Mouse (Mus musculus) left cerebral cortex, postnatal 36 days (tissue): ENCODE results near the gene Svop. TPM values are rescaled to one million over a fixed set of nuclear protein-coding genes. Genes with fewer than 3 reads are reported as not detected.

Experiments
- DNase-seq, 2 experiments: peaks; one replicate each; pipeline ENCODE4 v3.0.0; 2021 to 2022; ENCODE audit warnings: low spot score in 2 of 2, mixed read lengths in 1 of 2
- intact Hi-C: fragments of 180-260 bp; cut with DNase I; formaldehyde crosslinking; loops from one replicate; pipeline ENCODE4 v1.15.1; 2025
- total RNA-seq, 2 experiments: library from RNA; stranded (reverse); gene quantifications; 2 replicates each; pipeline ENCODE4 v1.2.3; 2021

The Svop gene
- total RNA-seq, 2 experiments from 2014 or later = 179 to 201 TPM

GRCm38 (mm10) chr5:113983541-113983940, 107.8 kb downstream of the Svop start:
- intact Hi-C loops = no loop called here
- DNase-seq = no peak

GRCm38 (mm10) chr5:113981843-113982242, 109.5 kb downstream of the Svop start:
- intact Hi-C loops = no loop called here
- no peak for DNase-seq

GRCm38 (mm10) chr5:113981171-113981570, 110.2 kb downstream of the Svop start:
- no peak for DNase-seq
- intact Hi-C loops = no loop called here

GRCm38 (mm10) chr5:113980511-113980910, 110.9 kb downstream of the Svop start:
- no peak for DNase-seq
- intact Hi-C loops = no loop called here

GRCm38 (mm10) chr5:113977309-113977708, 114.1 kb downstream of the Svop start:
- intact Hi-C loops = no loop called here
- no peak for DNase-seq

Other genes with a start within 250 kb of the Svop start
- 10 to 100 TPM; 73.7 to 87.8 TPM for gene Coro1c, start 182.8 kb downstream of the Svop start, total RNA-seq
- 10 to 100 TPM; 21.0 to 29.1 TPM for gene Ssh1, start 97.7 kb downstream of the Svop start, total RNA-seq
- gene Dao, start 87.9 kb downstream of the Svop start, total RNA-seq = not detected
- gene Usp30, start 26.1 kb downstream of the Svop start, total RNA-seq = 10 to 100 TPM; 38.5 to 42.0 TPM
- gene Alkbh2, start 36.6 kb upstream of the Svop start, total RNA-seq = 1 to 10 TPM; 6.0 to 7.4 TPM
- gene Ung, start 38.8 kb upstream of the Svop start, total RNA-seq = 1 to 10 TPM; 3.3 to 5.3 TPM
- gene Acacb, start 55.0 kb upstream of the Svop start, total RNA-seq = 1 to 10 TPM; 3.9 to 6.9 TPM
- not detected for gene Foxn4, start 182.2 kb upstream of the Svop start, total RNA-seq
- gene Myo1h, start 197.6 kb upstream of the Svop start, total RNA-seq = 1 to 10 TPM; 1.7 to 2.5 TPM